Mouse (Mus musculus) heart, postnatal 4 days (tissue): ENCODE measurements around the gene Akt1s1. TPM values are rescaled to one million over a fixed set of nuclear protein-coding genes. Genes with fewer than 3 reads are reported as not detected.
A peak's percentile ranks its signal among the peaks of the same experiment; 100 is the strongest.

ENCODE experiments used
- DNase-seq: peaks from one replicate; pipeline ENCODE4 v3.0.0; 2021
- total RNA-seq, 2 experiments: library from RNA; stranded (reverse); gene quantifications; 2 replicates each; pipeline ENCODE4 v1.2.3; 2021

Akt1s1 gene
- total RNA-seq, 2 experiments from 2014 or later, result 70.6 to 82.6 TPM

GRCm38 (mm10) chr7:44826771-44827170 is 22.0 kb upstream of the Akt1s1 start:
- no peak for DNase-seq

GRCm38 (mm10) chr7:44828706-44829105 is 20.1 kb upstream of the Akt1s1 start:
- no peak for DNase-seq

- no peak for DNase-seq
Observed at GRCm38 (mm10) chr7:44832763-44833162, 16.0 kb upstream of the Akt1s1 start.

- no peak for DNase-seq
Observed at GRCm38 (mm10) chr7:44835373-44836015, 13.3 kb upstream of the Akt1s1 start.

- no peak for DNase-seq
Observed at GRCm38 (mm10) chr7:44836016-44836404, 12.8 kb upstream of the Akt1s1 start.

- DNase-seq, result no peak
Observed at GRCm38 (mm10) chr7:44836423-44837053, 12.3 kb upstream of the Akt1s1 start.

- DNase-seq, result no peak
Observed at GRCm38 (mm10) chr7:44838073-44838472, 10.7 kb upstream of the Akt1s1 start.

- DNase-seq, result no peak
Observed at GRCm38 (mm10) chr7:44839171-44839490, 9.7 kb upstream of the Akt1s1 start.

- peak; percentile 62 for DNase-seq
Observed at GRCm38 (mm10) chr7:44839491-44840191, 9.2 kb upstream of the Akt1s1 start.

- no peak for DNase-seq
Observed at GRCm38 (mm10) chr7:44840426-44840825, 8.4 kb upstream of the Akt1s1 start.

- no peak for DNase-seq
Observed at GRCm38 (mm10) chr7:44841825-44842463, 6.8 kb upstream of the Akt1s1 start.

- DNase-seq, result no peak
Observed at GRCm38 (mm10) chr7:44845006-44845405, 3.8 kb upstream of the Akt1s1 start.

- DNase-seq, result no peak
Observed at GRCm38 (mm10) chr7:44846804-44847203, 2.0 kb upstream of the Akt1s1 start.

GRCm38 (mm10) chr7:44847772-44848171 is 1.0 kb upstream of the Akt1s1 start:
- no peak for DNase-seq

GRCm38 (mm10) chr7:44849416-44850111 is 773 bp downstream of the Akt1s1 start:
- DNase-seq, result peak; percentile 93

- DNase-seq, result peak; percentile 82
Observed at GRCm38 (mm10) chr7:44850146-44850545, 1.4 kb downstream of the Akt1s1 start.

GRCm38 (mm10) chr7:44850789-44851624 is 2.2 kb downstream of the Akt1s1 start:
- DNase-seq, result no peak

- DNase-seq, result no peak
Observed at GRCm38 (mm10) chr7:44851625-44852234, 2.9 kb downstream of the Akt1s1 start.

GRCm38 (mm10) chr7:44852259-44853027 is 3.7 kb downstream of the Akt1s1 start:
- no peak for DNase-seq

- DNase-seq, result no peak
Observed at GRCm38 (mm10) chr7:44853065-44853464, 4.3 kb downstream of the Akt1s1 start.
